Mouse (Mus musculus) c-Kit-positive CD71-positive TER-119-positive erythroid progenitor cells, embryonic 14.5 days (primary cell): ENCODE data around the gene Agpat3.

Experiments used
- DNase-seq: peaks from one replicate; pipeline ENCODE4 v3.0.0-alpha.2; 2013; ENCODE audit warnings: low spot score

Gene Agpat3

GRCm38 (mm10) chr10:78259702-78260101 is 92.6 kb downstream of the Agpat3 start:
- no peak for DNase-seq

- DNase-seq, result no peak
Observed at GRCm38 (mm10) chr10:78259230-78259629, 93.1 kb downstream of the Agpat3 start.

GRCm38 (mm10) chr10:78258142-78258675 is 94.1 kb downstream of the Agpat3 start:
- DNase-seq, result no peak

GRCm38 (mm10) chr10:78255646-78256059 is 96.6 kb downstream of the Agpat3 start:
- no peak for DNase-seq

- no peak for DNase-seq
Observed at GRCm38 (mm10) chr10:78247206-78247605, 105.1 kb downstream of the Agpat3 start.

- DNase-seq, result peak; percentile 69
Observed at GRCm38 (mm10) chr10:78246725-78247124, 105.6 kb downstream of the Agpat3 start.

- no peak for DNase-seq
Observed at GRCm38 (mm10) chr10:78245225-78245547, 107.1 kb downstream of the Agpat3 start.

GRCm38 (mm10) chr10:78244438-78245224 is 107.7 kb downstream of the Agpat3 start, which contains the start of gene Trappc10:
Trappc10 (minus strand) TSS chr10:78244641.
- peak; percentile 85 for DNase-seq

- no peak for DNase-seq
Observed at GRCm38 (mm10) chr10:78244058-78244437, 108.2 kb downstream of the Agpat3 start.

GRCm38 (mm10) chr10:78238926-78239325 is 113.4 kb downstream of the Agpat3 start:
- no peak for DNase-seq

GRCm38 (mm10) chr10:78238297-78238696 is 114.0 kb downstream of the Agpat3 start:
- no peak for DNase-seq

GRCm38 (mm10) chr10:78237809-78238208 is 114.5 kb downstream of the Agpat3 start:
- DNase-seq, result no peak

GRCm38 (mm10) chr10:78236885-78237629 is 115.2 kb downstream of the Agpat3 start:
- no peak for DNase-seq

GRCm38 (mm10) chr10:78233756-78234155 is 118.5 kb downstream of the Agpat3 start:
- no peak for DNase-seq

- no peak for DNase-seq
Observed at GRCm38 (mm10) chr10:78233161-78233560, 119.1 kb downstream of the Agpat3 start.

- DNase-seq, result no peak
Observed at GRCm38 (mm10) chr10:78232301-78232980, 119.8 kb downstream of the Agpat3 start.

- no peak for DNase-seq
Observed at GRCm38 (mm10) chr10:78228560-78228928, 123.7 kb downstream of the Agpat3 start.

GRCm38 (mm10) chr10:78227875-78228559 is 124.3 kb downstream of the Agpat3 start:
- DNase-seq, result no peak

- DNase-seq, result no peak
Observed at GRCm38 (mm10) chr10:78224136-78224535, 128.2 kb downstream of the Agpat3 start.

- DNase-seq, result no peak
Observed at GRCm38 (mm10) chr10:78222908-78223307, 129.4 kb downstream of the Agpat3 start.

- DNase-seq, result no peak
Observed at GRCm38 (mm10) chr10:78221315-78221714, 131.0 kb downstream of the Agpat3 start.

GRCm38 (mm10) chr10:78219528-78219927 is 132.8 kb downstream of the Agpat3 start:
- no peak for DNase-seq
